ENCODE assay signal across 11 mouse cellular contexts in the genomic region with DNA sequence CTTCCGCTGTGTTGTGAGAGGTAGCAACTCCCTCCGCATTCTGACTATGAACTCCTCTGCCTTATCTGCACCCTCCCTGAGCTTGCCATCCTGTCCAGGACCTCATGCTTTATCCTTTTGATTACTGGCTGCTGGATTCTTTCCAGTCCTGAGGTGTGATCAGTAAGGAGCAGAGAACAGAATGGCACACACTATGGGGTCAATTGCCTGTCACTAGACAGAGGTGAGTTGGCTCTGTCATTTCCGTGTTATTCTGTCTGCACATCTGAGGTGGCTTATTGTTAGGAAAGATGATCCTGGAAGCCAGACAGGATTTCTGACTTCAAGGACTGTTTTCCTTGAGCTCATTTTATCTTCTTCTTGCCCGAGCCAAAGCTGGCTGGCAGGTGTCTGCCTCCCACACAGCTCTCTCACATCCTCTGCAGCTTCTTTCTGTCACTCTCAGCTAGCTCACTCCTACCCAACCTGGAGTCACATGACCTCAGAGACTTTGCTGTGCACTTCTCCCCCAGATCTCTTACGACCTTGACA. TPM values are rescaled to one million over a fixed set of nuclear protein-coding genes. Genes with fewer than 3 reads are reported as not detected.
DNase-seq lines count a peak whose midpoint lies in the region; ATAC-seq and TF ChIP-seq lines count a peak whose summit lies in the region.
"Had no signal": no experiment of that assay in that cellular context is flagged by ENCODE, and none has a peak within 500 bp of the region (broad histone marks: within the 10 kb centered on the region; RNA-seq: fewer than 3 reads in every experiment).

No protein-coding gene starts in this region.

- H3K4me3 ChIP-seq in heart, adult 2 months: no peak overlapping the region
- no peak overlapping the region for H3K4me3 ChIP-seq in spleen, adult 2 months (ENCODE audit: extremely low read depth, insufficient read depth, insufficient read length)
- H3K4me3 ChIP-seq: forebrain, embryonic 12.5 days had no signal

- H3K4me1 ChIP-seq in heart, adult 2 months (ENCODE audit: control insufficient read depth, insufficient read depth, low read length): no peaks in the 10 kb centered on the region
- H3K4me1 ChIP-seq in spleen, adult 2 months (ENCODE audit: control insufficient read depth, insufficient read depth, insufficient read length): peaks cover 5% of the 10 kb centered on the region; the same call in 1 of the 2 replicates

- peak; percentile 12 to 14 for DNase-seq in heart, adult 18-20 months
- no peak for DNase-seq in heart, adult 2 months
- peak; percentile 7 to 27 for DNase-seq in spleen, adult 2 months (ENCODE audit: low read depth in 1 of 2, low spot score in 2 of 2)
- DNase-seq in spleen, adult 12 weeks (ENCODE audit: low spot score): no peak
- peak; percentile 47 for DNase-seq in thymus, postnatal 25 days
- DNase-seq in adrenal gland, postnatal 4 days (ENCODE audit: low spot score in 2 of 2): no peak
- DNase-seq in c-Kit-positive CD71-positive TER-119-positive erythroid progenitor cells, embryonic 14.5 days (ENCODE audit: low spot score): no peak
- DNase-seq: kidney, postnatal 14 days had no signal

- TF ChIP-seq CTCF in heart, adult 2 months (IDR thresholded peaks at IDR 0.05): no peak
- no peak for TF ChIP-seq CTCF in spleen, adult 2 months (IDR thresholded peaks at IDR 0.05; ENCODE audit: extremely low read depth, insufficient read depth, insufficient read length, insufficient replicate concordance)

- intact Hi-C loops in heart, adult 2 months (cut with DNase I): no loop called here

- H3K27ac ChIP-seq in heart, adult 2 months: no peak overlapping the region
- no peak overlapping the region for H3K27ac ChIP-seq in spleen, adult 2 months (ENCODE audit: insufficient read depth, low read length)
- H3K27ac ChIP-seq: forebrain, embryonic 12.5 days; macrophage had no signal

- no peak for TF ChIP-seq EP300 in heart, adult 2 months (IDR thresholded peaks at IDR 0.05; ENCODE audit: insufficient read depth, low read depth, low read length)

- no peaks in the 10 kb centered on the region for H3K79me2 ChIP-seq in heart, adult 2 months (replicated peaks; ENCODE audit: control insufficient read depth, insufficient read depth, low read length)

- no peak overlapping the region for H3K9ac ChIP-seq in heart, adult 2 months (ENCODE audit: low read depth, low read length)
- H3K9ac ChIP-seq: forebrain, embryonic 12.5 days had no signal

- WGBS in heart, adult 2 months: 29% methylated on average over 5 of the region's 5 CpGs
- WGBS in spleen, adult 2 months: 65% methylated on average over 5 of the region's 5 CpGs

- H3K36me3 ChIP-seq in heart, adult 2 months (ENCODE audit: control insufficient read depth, insufficient read depth, low read length): no peaks in the 10 kb centered on the region
- no peaks in the 10 kb centered on the region for H3K36me3 ChIP-seq in spleen, adult 2 months (ENCODE audit: control insufficient read depth, insufficient read depth, low read length)
- H3K36me3 ChIP-seq: forebrain, embryonic 12.5 days had no signal

- H3K27me3 ChIP-seq in heart, adult 2 months (ENCODE audit: control insufficient read depth, insufficient read depth, low read length): no peaks in the 10 kb centered on the region
- no peaks in the 10 kb centered on the region for H3K27me3 ChIP-seq in spleen, adult 2 months (ENCODE audit: control insufficient read depth, insufficient read depth, low read length)
- H3K27me3 ChIP-seq: forebrain, embryonic 12.5 days had no signal

- TF ChIP-seq POLR2A in heart, adult 2 months (IDR thresholded peaks at IDR 0.05; ENCODE audit: insufficient read depth, low read depth, low read length): no peak
- no peak for TF ChIP-seq POLR2A in spleen, adult 2 months (IDR thresholded peaks at IDR 0.05; ENCODE audit: low read depth, low read length)

- peak; percentile 64 for ATAC-seq in megakaryocyte-erythroid progenitor cell, adult 5-6 weeks (replicated peaks; ENCODE audit: low FRiP score, low TSS enrichment, poor library complexity, severe bottlenecking)

RNA-seq across cellular contexts. Expression of gene Dtnb, which starts 3.7 kb away (rescaled TPM):
- 1 to 10 TPM; 7.9 to 9.1 TPM for total RNA-seq in heart, adult 18-20 months (2021)
- 1 to 10 TPM; 6.0 to 7.1 TPM for total RNA-seq in heart, adult 2 months (2021)
- polyA plus RNA-seq in heart, adult 2 months (2012; rRNA removed): 6.9 and 8.0 TPM in 2 replicates
- 31.0 and 31.8 TPM in 2 replicates for polyA plus RNA-seq in spleen, adult 2 months (2012; rRNA removed)
- 43.8 and 49.1 TPM in 2 replicates for total RNA-seq in megakaryocyte-erythroid progenitor cell, adult 5-6 weeks (2014; fragmentation: Nextera tagmentation)
- 16.8 and 22.9 TPM in 2 replicates for total RNA-seq in megakaryocyte-erythroid progenitor cell, adult 5-6 weeks (2017)
- total RNA-seq in adrenal gland, postnatal 4 days (2021): 10 to 100 TPM; 38.2 to 41.8 TPM

Comparison
In these comparisons a context has a peak if more than half of its experiments do, and no peak if none do; other contexts are left out.
1. DNase-seq: peak in heart, adult 18-20 months (2 of 2), spleen, adult 2 months (2 of 2) and thymus, postnatal 25 days (single experiment); none in heart, adult 2 months (0 of 2), spleen, adult 12 weeks (single experiment), adrenal gland, postnatal 4 days (0 of 2) and c-Kit-positive CD71-positive TER-119-positive erythroid progenitor cells, embryonic 14.5 days (single experiment).